Mouse (Mus musculus): ENCODE results near the gene B230118H07Rik. TPM values are rescaled to one million over a fixed set of nuclear protein-coding genes. Genes with fewer than 3 reads are reported as not detected.

B230118H07Rik gene
- polyA plus RNA-seq, 1 experiment from 2014 or later = 62.5 TPM

- no peak overlapping the region for H3K4me3 ChIP-seq
- WGBS = 90% methylated on average over 4 of the region's 5 CpGs
Observed at GRCm38 (mm10) chr2:101569230-101569629, 80.1 kb downstream of the B230118H07Rik start.

GRCm38 (mm10) chr2:101567490-101567889 lies 81.8 kb downstream of the B230118H07Rik start:
- 95% methylated on average over 2 of the region's 2 CpGs for WGBS
- H3K4me2 ChIP-seq = no peak overlapping the region
- H3K36me3 ChIP-seq = no peaks in the 10 kb centered on the region
- peaks cover 11% of the 10 kb centered on the region for H3K4me1 ChIP-seq (replicated peaks)
- no peak overlapping the region for H3K4me3 ChIP-seq
- no peak for ATAC-seq (ENCODE audit: low FRiP score)
- H3K9me3 ChIP-seq = no peaks in the 10 kb centered on the region
- no peaks in the 10 kb centered on the region for H3K27me3 ChIP-seq
- no peak overlapping the region for H3K9ac ChIP-seq
- H3K27ac ChIP-seq = no peak overlapping the region

More at GRCm38 (mm10) chr2:101569230-101569629, 80.1 kb downstream of the B230118H07Rik start:
- Histone ChIP-seq H3K4me1 (replicated peaks) (no peaks in the 10 kb centered on the region), H3K27me3 (no peaks in the 10 kb centered on the region), H3K4me2 (no peak overlapping the region), H3K36me3 (no peaks in the 10 kb centered on the region), H3K9ac (no peak overlapping the region), H3K27ac (no peak overlapping the region), H3K9me3 (no peaks in the 10 kb centered on the region)
- ATAC-seq (ENCODE audit: low FRiP score) = no peak

DNA sequence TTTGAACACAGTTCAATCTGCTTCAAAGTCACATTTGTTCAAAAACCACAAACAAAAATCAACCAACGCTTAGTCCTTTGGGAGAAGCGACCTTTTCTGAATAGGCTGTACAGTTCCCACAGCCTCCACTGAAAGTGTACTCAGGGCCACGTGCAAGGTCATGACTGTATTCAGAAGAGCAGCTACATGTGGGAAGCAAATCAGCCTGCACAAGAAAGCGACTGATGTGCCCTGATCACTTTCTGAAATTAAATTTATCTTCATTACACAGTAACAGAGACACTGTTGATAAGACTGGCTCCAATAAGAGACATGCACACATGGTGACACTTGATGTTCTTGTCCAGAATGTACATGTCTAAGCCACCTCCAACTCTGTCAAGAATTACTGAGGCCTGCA lies 85.6 kb downstream of the B230118H07Rik start:
- Histone ChIP-seq H3K9me3 (no peaks in the 10 kb centered on the region), H3K27ac (no peak overlapping the region), H3K36me3 (no peaks in the 10 kb centered on the region), H3K9ac (no peak overlapping the region), H3K4me3 (no peak overlapping the region), H3K4me1 (replicated peaks) (peaks cover 16% of the 10 kb centered on the region), H3K27me3 (no peaks in the 10 kb centered on the region), H3K4me2 (no peak overlapping the region)
- WGBS = 78% methylated on average over 4 of the region's 4 CpGs
- ATAC-seq (ENCODE audit: low FRiP score) = no peak

GRCm38 (mm10) chr2:101563206-101563605 lies 86.1 kb downstream of the B230118H07Rik start:
- ATAC-seq (ENCODE audit: low FRiP score) = peak; percentile 51; the same call in 1 of the 2 replicates
- Histone ChIP-seq H3K4me1 (replicated peaks) (peaks cover 16% of the 10 kb centered on the region), H3K4me3 (no peak overlapping the region), H3K9ac (no peak overlapping the region), H3K36me3 (no peaks in the 10 kb centered on the region), H3K9me3 (no peaks in the 10 kb centered on the region), H3K27ac (0 out of 2 replicates have a peak overlapping the region, but pooled peaks have one; percentile 20), H3K27me3 (no peaks in the 10 kb centered on the region), H3K4me2 (no peak overlapping the region)
- WGBS = 63% methylated on average over 6 of the region's 6 CpGs

DNA sequence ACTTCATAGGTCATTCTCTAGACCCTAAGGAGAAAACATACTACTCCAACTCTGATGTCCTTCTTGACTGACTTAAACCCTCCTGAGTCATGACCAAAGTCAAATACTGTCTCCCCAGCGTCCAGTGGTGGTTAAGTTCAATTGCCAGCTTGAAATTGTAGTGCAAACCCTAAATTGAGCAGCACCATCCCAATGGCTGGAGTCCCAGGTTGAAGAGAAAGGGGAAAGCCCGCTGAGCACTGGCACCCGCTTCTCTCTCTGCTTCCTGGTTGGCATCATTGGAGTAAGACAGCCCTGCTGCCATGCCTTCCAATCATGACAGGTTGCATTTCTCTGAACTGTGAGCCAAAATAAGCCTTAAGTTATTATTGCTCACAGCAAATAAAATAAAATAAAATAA lies 89.9 kb downstream of the B230118H07Rik start:
- ATAC-seq (ENCODE audit: low FRiP score) = no peak
- peaks cover 16% of the 10 kb centered on the region for H3K4me1 ChIP-seq (replicated peaks)
- H3K36me3 ChIP-seq = no peaks in the 10 kb centered on the region
- no peak overlapping the region for H3K9ac ChIP-seq
- no peak overlapping the region for H3K4me2 ChIP-seq
- no peak overlapping the region for H3K27ac ChIP-seq
- no peaks in the 10 kb centered on the region for H3K27me3 ChIP-seq
- H3K9me3 ChIP-seq = 0 out of 2 replicates have a peak, but pooled peaks cover 3% of the 10 kb centered on the region
- 89% methylated on average over 3 of the region's 3 CpGs for WGBS
- H3K4me3 ChIP-seq = no peak overlapping the region

DNA sequence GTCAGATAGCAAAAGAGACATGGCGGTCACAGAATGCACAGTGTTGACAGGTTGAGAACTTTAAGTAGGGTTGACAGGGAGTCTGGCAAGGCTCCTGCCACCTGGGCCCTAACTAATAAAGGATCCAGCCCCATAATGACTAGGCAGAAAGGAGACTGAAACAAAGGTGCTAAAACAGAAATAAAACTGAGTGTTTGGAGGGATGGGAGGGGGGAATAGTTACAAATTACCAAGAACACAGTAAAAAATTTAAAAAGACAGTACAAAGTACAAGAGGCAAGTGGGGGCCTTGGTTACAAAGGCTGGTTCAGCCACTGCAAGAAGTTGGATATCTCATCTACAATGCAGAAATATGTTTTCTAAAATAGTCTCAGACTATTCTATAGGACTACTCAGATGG lies 93.4 kb downstream of the B230118H07Rik start:
- H3K4me1 ChIP-seq (replicated peaks) = peaks cover 5% of the 10 kb centered on the region

DNA sequence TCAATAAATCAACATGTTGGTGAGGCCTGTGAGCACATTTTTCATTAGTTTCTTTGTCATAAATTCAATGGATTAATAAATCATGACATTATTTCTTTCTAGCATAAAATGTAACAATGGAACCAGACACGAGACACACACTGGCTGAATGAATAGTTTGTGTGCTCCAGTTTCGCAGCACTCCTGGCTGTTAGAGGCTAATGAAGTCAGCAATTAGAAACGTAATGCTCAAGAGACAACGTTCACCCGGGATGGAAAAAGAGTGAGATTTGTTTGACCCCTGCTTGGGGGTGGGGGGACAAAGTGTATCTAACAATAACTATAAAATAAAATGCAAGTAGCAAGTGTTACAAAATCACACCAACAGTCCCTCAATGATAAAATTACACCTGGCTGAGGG lies 95.5 kb downstream of the B230118H07Rik start:
- H3K27me3 ChIP-seq = no peaks in the 10 kb centered on the region
- H3K4me1 ChIP-seq (replicated peaks) = peaks cover 5% of the 10 kb centered on the region
- no peak for ATAC-seq (ENCODE audit: low FRiP score)
- WGBS = 42% methylated on average over 5 of the region's 5 CpGs
- H3K4me3 ChIP-seq = no peak overlapping the region
- H3K27ac ChIP-seq = no peak overlapping the region
- H3K36me3 ChIP-seq = no peaks in the 10 kb centered on the region
- 0 out of 2 replicates have a peak, but pooled peaks cover 3% of the 10 kb centered on the region for H3K9me3 ChIP-seq
- H3K9ac ChIP-seq = no peak overlapping the region
- no peak overlapping the region for H3K4me2 ChIP-seq

More for the DNA sequence above, 93.4 kb downstream of the B230118H07Rik start:
- H3K4me3 ChIP-seq = no peak overlapping the region
- H3K9me3 ChIP-seq = 0 out of 2 replicates have a peak, but pooled peaks cover 3% of the 10 kb centered on the region
- no peak overlapping the region for H3K27ac ChIP-seq
- WGBS = 85% methylated on average over 1 of the region's 1 CpGs
- no peak overlapping the region for H3K9ac ChIP-seq
- no peaks in the 10 kb centered on the region for H3K36me3 ChIP-seq
- ATAC-seq (ENCODE audit: low FRiP score) = no peak
- no peaks in the 10 kb centered on the region for H3K27me3 ChIP-seq
- no peak overlapping the region for H3K4me2 ChIP-seq

DNA sequence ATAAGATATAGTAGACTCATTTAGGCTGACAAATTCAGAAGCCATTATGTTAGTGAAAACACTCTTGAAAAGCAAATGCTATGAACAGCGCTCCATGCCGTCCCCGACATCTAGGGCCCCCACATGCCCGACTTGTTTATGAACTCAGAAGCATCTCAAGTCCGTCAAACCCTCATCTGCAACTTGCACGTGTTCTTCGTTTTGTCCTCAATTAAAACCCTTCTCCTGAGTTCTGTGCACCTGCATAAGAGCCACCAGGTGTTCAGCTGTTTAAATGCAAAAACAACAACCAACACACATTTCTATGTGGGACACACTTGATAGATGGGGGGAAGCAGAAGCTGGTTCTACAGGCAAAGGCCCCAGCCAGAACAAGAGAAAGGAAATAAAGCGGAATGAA lies 97.0 kb downstream of the B230118H07Rik start:
- H3K27me3 ChIP-seq = no peaks in the 10 kb centered on the region
- 0 out of 2 replicates have a peak, but pooled peaks cover under 1% of the 10 kb centered on the region for H3K9me3 ChIP-seq
- H3K27ac ChIP-seq = no peak overlapping the region
- WGBS = 89% methylated on average over 8 of the region's 8 CpGs
- H3K4me1 ChIP-seq (replicated peaks) = peaks cover 5% of the 10 kb centered on the region
- no peak overlapping the region for H3K4me2 ChIP-seq
- no peaks in the 10 kb centered on the region for H3K36me3 ChIP-seq
- H3K9ac ChIP-seq = no peak overlapping the region
- no peak for ATAC-seq (ENCODE audit: low FRiP score)
- H3K4me3 ChIP-seq = no peak overlapping the region

DNA sequence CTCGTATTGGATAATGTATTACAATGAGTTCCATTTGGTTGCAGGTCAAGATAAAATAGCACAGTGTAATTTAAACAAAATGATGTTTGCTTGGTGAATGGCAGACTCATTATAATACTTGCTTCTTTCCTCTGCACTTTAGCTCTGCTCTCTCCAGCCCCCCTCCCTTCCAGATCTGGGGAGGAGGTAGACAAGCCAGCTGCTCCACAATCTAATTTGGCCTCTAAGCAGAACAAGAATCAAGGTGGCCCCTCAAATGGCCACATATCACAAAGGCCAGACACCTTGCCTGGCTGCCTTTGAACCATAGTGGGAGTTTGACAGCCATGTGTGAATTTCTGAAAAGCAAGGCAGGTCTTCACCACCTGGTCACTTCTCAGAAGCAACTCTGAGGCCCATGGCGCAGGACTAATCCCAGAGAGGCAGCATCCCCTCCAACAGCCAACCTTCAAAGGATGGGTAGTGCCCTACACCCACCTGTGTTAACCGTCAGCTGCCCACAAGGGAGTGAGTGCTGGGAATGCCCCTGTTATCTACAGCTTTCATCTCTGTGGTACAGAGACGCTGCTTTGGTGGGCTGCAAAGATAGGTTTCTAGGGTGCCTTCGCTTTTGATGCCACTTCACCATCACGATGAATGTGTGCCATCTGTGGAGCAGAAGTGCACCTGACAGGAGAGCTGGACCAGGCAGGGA lies 98.2 kb downstream of the B230118H07Rik start:
- Histone ChIP-seq H3K4me2 (no peak overlapping the region), H3K4me1 (replicated peaks) (peaks cover 5% of the 10 kb centered on the region), H3K36me3 (no peaks in the 10 kb centered on the region), H3K9ac (no peak overlapping the region), H3K9me3 (no peaks in the 10 kb centered on the region), H3K4me3 (no peak overlapping the region), H3K27me3 (no peaks in the 10 kb centered on the region), H3K27ac (no peak overlapping the region)
- no peak for ATAC-seq (ENCODE audit: low FRiP score)
- 79% methylated on average over 6 of the region's 6 CpGs for WGBS

- no peak overlapping the region for H3K4me2 ChIP-seq
- no peaks in the 10 kb centered on the region for H3K9me3 ChIP-seq
- no peak for ATAC-seq (ENCODE audit: low FRiP score)
- no peak overlapping the region for H3K27ac ChIP-seq
- H3K4me3 ChIP-seq = no peak overlapping the region
- no peaks in the 10 kb centered on the region for H3K36me3 ChIP-seq
- no peaks in the 10 kb centered on the region for H3K27me3 ChIP-seq
- no peak overlapping the region for H3K9ac ChIP-seq
- peaks cover 5% of the 10 kb centered on the region for H3K4me1 ChIP-seq (replicated peaks)
- 78% methylated on average over 2 of the region's 2 CpGs for WGBS
Observed at GRCm38 (mm10) chr2:101550176-101550575, 99.2 kb downstream of the B230118H07Rik start.

GRCm38 (mm10) chr2:101548866-101549265 lies 100.5 kb downstream of the B230118H07Rik start:
- no peak for ATAC-seq (ENCODE audit: low FRiP score)
- Histone ChIP-seq H3K36me3 (no peaks in the 10 kb centered on the region), H3K4me2 (no peak overlapping the region), H3K27me3 (no peaks in the 10 kb centered on the region), H3K9me3 (no peaks in the 10 kb centered on the region), H3K27ac (no peak overlapping the region), H3K4me3 (no peak overlapping the region), H3K4me1 (replicated peaks) (peaks cover 5% of the 10 kb centered on the region), H3K9ac (no peak overlapping the region)
- 83% methylated on average over 6 of the region's 6 CpGs for WGBS

GRCm38 (mm10) chr2:101545593-101545992 lies 103.7 kb downstream of the B230118H07Rik start:
- Histone ChIP-seq H3K27ac (no peak overlapping the region), H3K4me2 (no peak overlapping the region), H3K9ac (no peak overlapping the region), H3K27me3 (no peaks in the 10 kb centered on the region), H3K4me1 (replicated peaks) (no peaks in the 10 kb centered on the region), H3K36me3 (no peaks in the 10 kb centered on the region), H3K4me3 (no peak overlapping the region), H3K9me3 (no peaks in the 10 kb centered on the region)
- ATAC-seq (ENCODE audit: low FRiP score) = no peak
- WGBS = 90% methylated on average over 2 of the region's 2 CpGs

All from hindbrain, embryonic 13.5 days (tissue).